In the genomic region with DNA sequence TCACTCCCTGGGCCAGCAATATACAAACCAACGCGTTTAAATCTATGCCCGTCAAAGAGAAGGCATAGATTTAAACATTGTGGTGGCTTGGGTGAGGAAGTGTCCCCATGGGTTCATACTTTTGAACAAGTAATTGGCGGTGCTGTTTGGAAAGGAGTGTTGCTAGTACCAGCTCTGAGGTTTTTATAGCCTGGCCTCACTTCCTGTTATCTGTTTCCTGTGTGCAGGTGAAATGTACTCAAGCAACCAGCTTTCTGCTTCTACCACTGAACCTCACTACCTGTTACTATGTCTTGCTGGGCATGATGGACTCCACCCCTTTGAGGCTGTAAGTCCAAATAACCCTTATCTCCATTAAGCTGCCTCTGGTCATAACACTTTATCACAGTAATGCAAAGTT, we compare ENCODE assay signal across 30 mouse cellular contexts. TPM values are rescaled to one million over a fixed set of nuclear protein-coding genes. Genes with fewer than 3 reads are reported as not detected.
DNase-seq lines count a peak whose midpoint lies in the region; ATAC-seq lines count a peak whose summit lies in the region.
"Had no signal": no experiment of that assay in that cellular context is flagged by ENCODE, and none has a peak within 500 bp of the region (broad histone marks: within the 10 kb centered on the region; RNA-seq: fewer than 3 reads in every experiment).

No protein-coding gene starts in this region.

- no peaks in the 10 kb centered on the region for H3K36me3 ChIP-seq in neural tube, embryonic 15.5 days
- H3K36me3 ChIP-seq: embryonic facial prominence, embryonic 13.5 days; forebrain, embryonic 15.5 days; limb, embryonic 15.5 days; lung, embryonic 15.5 days; neural tube, embryonic 12.5 days had no signal

- no peak overlapping the region for H3K4me3 ChIP-seq in neural tube, embryonic 15.5 days (replicated peaks)
- H3K4me3 ChIP-seq: embryonic facial prominence, embryonic 13.5 days; forebrain, embryonic 10.5 days; forebrain, embryonic 15.5 days; gastrocnemius, adult 2 months; limb, embryonic 10.5 days; limb, embryonic 15.5 days; lung, embryonic 15.5 days; neural tube, embryonic 12.5 days had no signal

- peak; percentile 53 for ATAC-seq in CD4-positive, CD25-positive, alpha-beta regulatory T cell, adult 4 months
- ATAC-seq in inflammation-experienced regulatory T-cells, adult 6 months = peak; percentile 35
- no peak for ATAC-seq in neural tube, embryonic 15.5 days (ENCODE audit: low FRiP score)
- ATAC-seq: forebrain, embryonic 15.5 days; hindbrain, embryonic 16.5 days; intestine, embryonic 16.5 days; midbrain, embryonic 16.5 days had no signal

- WGBS in neural tube, embryonic 15.5 days = 98% methylated on average over 4 of the region's 4 CpGs

- H3K9ac ChIP-seq in neural tube, embryonic 15.5 days (replicated peaks) = no peak overlapping the region
- H3K9ac ChIP-seq: embryonic facial prominence, embryonic 13.5 days; forebrain, embryonic 15.5 days; limb, embryonic 15.5 days; liver, embryonic 14.5 days; lung, embryonic 15.5 days; neural tube, embryonic 12.5 days had no signal

- no peaks in the 10 kb centered on the region for H3K9me3 ChIP-seq in neural tube, embryonic 15.5 days (replicated peaks)
- H3K9me3 ChIP-seq: embryonic facial prominence, embryonic 13.5 days; forebrain, embryonic 10.5 days; forebrain, embryonic 15.5 days; limb, embryonic 10.5 days; limb, embryonic 15.5 days; lung, embryonic 15.5 days; neural tube, embryonic 12.5 days had no signal

- peak; percentile 50 for DNase-seq in heart, adult 11 months
- no peak for DNase-seq in heart, postnatal 25 days (ENCODE audit: low spot score)
- DNase-seq in lung, postnatal 10 days = no peak
- DNase-seq in kidney, postnatal 14 days = no peak
- DNase-seq: adrenal gland, postnatal 10 days; cerebellum, adult 11 months; cerebellum, adult 9-10 months; gastrocnemius, adult 2 months; heart, postnatal 14 days; kidney, adult 8-10 months; layer of hippocampus, adult 9-11 months; lung, postnatal 4 days; right cerebral cortex, postnatal 4 days; thymus, adult 2 months had no signal

- no peak overlapping the region for H3K4me2 ChIP-seq in neural tube, embryonic 15.5 days
- H3K4me2 ChIP-seq: embryonic facial prominence, embryonic 13.5 days; forebrain, embryonic 15.5 days; limb, embryonic 15.5 days; lung, embryonic 15.5 days; neural tube, embryonic 12.5 days had no signal

- no peak overlapping the region for H3K27ac ChIP-seq in neural tube, embryonic 15.5 days (replicated peaks)
- H3K27ac ChIP-seq: embryonic facial prominence, embryonic 13.5 days; forebrain, embryonic 10.5 days; forebrain, embryonic 15.5 days; gastrocnemius, adult 2 months; kidney, postnatal 0 days; limb, embryonic 10.5 days; limb, embryonic 15.5 days; liver, embryonic 14.5 days; lung, embryonic 15.5 days; neural tube, embryonic 12.5 days had no signal

- no peaks in the 10 kb centered on the region for H3K4me1 ChIP-seq in neural tube, embryonic 15.5 days
- H3K4me1 ChIP-seq: embryonic facial prominence, embryonic 13.5 days; forebrain, embryonic 15.5 days; limb, embryonic 10.5 days; limb, embryonic 15.5 days; lung, embryonic 15.5 days; neural tube, embryonic 12.5 days had no signal

- intact Hi-C loops in heart, postnatal 25 days (cut with DNase I) = no loop called here

- no peaks in the 10 kb centered on the region for H3K27me3 ChIP-seq in neural tube, embryonic 15.5 days (replicated peaks)
- H3K27me3 ChIP-seq: CH12.LX; embryonic facial prominence, embryonic 13.5 days; forebrain, embryonic 15.5 days; limb, embryonic 15.5 days; lung, embryonic 15.5 days; neural tube, embryonic 12.5 days had no signal

RNA-seq across cellular contexts. Expression of a gene that starts 45.6 kb away (rescaled TPM):
- 1 to 10 TPM; 3.5 to 3.8 TPM for total RNA-seq in heart, postnatal 25 days (2021)
- 1 to 10 TPM; 1.5 to 3.8 TPM for polyA plus RNA-seq in CD4-positive, CD25-positive, alpha-beta regulatory T cell, adult 4 months (2017; shearing (Covaris generic))
- polyA plus RNA-seq in inflammation-experienced regulatory T-cells, adult 6 months (2017; shearing (Covaris generic)) = 1 to 10 TPM in 2 of 3 experiments, under 1 TPM in 1; 0.94 to 5.1 (median 1.6) TPM
- polyA plus RNA-seq in neural tube, embryonic 15.5 days (2015; fragmentation: Nextera tagmentation; extraction: Ambion mirVana) = 4.1 and 4.8 TPM in 2 replicates

RNA-seq across cellular contexts. Expression of a gene that starts 45.8 kb away (rescaled TPM):
- 10 to 100 TPM; 50.2 to 51.6 TPM for total RNA-seq in heart, postnatal 25 days (2021)
- polyA plus RNA-seq in CD4-positive, CD25-positive, alpha-beta regulatory T cell, adult 4 months (2017; shearing (Covaris generic)) = 100 to 1,000 TPM; 121 to 143 TPM
- 100 to 1,000 TPM in 2 of 3 experiments, 10 to 100 TPM in 1; 85.4 to 134 (median 108) TPM for polyA plus RNA-seq in inflammation-experienced regulatory T-cells, adult 6 months (2017; shearing (Covaris generic))
- 78.7 and 83.3 TPM in 2 replicates for polyA plus RNA-seq in neural tube, embryonic 15.5 days (2015; fragmentation: Nextera tagmentation; extraction: Ambion mirVana)
